18 mouse cellular contexts compared by ENCODE assay signal in the genomic region with DNA sequence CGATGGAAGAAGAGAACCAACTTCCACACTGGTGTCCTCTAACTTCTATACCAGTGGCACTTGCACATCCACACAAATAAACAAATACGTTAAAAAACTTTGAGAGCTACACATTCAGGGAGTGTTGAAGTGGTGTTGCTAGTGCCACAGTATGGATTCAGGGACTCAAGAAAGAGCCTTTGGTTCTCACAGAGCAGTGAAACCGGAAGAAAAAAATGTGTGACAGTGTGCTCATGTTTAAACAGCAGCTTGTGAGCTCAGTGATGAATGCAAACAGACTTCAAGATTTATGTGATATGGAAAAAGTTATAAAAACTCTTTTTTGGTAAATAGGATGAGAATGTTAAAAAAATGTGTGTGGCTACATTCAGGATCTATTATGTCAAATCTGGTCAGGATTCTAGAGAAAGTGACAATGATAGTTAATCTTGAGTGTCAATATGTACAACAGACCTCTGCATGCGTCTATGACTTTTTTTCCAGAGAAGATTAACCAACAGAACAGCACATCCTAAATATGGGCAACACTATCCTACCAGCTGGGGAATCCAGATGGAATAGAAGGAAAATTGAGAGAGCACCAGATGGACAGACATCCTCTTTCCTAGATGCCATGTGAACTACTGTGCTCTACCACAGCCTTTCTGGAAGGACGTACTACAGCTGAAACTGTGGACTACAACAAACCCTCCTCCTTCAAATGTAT. TPM values are rescaled to one million over a fixed set of nuclear protein-coding genes. Genes with fewer than 3 reads are reported as not detected.
DNase-seq lines count a peak whose midpoint lies in the region; ATAC-seq and TF ChIP-seq lines count a peak whose summit lies in the region.
"Had no signal": no experiment of that assay in that cellular context is flagged by ENCODE, and none has a peak within 500 bp of the region (broad histone marks: within the 10 kb centered on the region; RNA-seq: fewer than 3 reads in every experiment).

No protein-coding gene starts in this region.

- peak; percentile 7 to 39 for DNase-seq in left cerebral cortex, adult 9 months (ENCODE audit: low spot score in 2 of 2)
- DNase-seq in left cerebral cortex, adult 2 months (ENCODE audit: extremely low spot score in 1 of 2, low spot score in 2 of 2): no peak
- DNase-seq in layer of hippocampus, adult 9-10 months (ENCODE audit: low spot score): peak; percentile 64
- no peak for DNase-seq in spleen, adult 18-20 months
- DNase-seq in thymus, postnatal 10 days (ENCODE audit: low spot score in 2 of 2): no peak
- DNase-seq: cerebellum, adult 11-12 months; gastrocnemius, postnatal 14 days; liver, postnatal 0 days had no signal

- H3K27ac ChIP-seq in left cerebral cortex, adult 2 months: no peak overlapping the region
- H3K27ac ChIP-seq in embryonic facial prominence, embryonic 13.5 days: peak overlapping the region; percentile 56; the same call in 1 of the 2 replicates
- H3K27ac ChIP-seq: intestine, embryonic 15.5 days; macrophage; midbrain, embryonic 15.5 days; neural tube, embryonic 13.5 days had no signal

- no peak for ATAC-seq in embryonic facial prominence, embryonic 13.5 days (ENCODE audit: insufficient number of reproducible peaks, insufficient read depth, low FRiP score, low TSS enrichment, low read depth)
- ATAC-seq: forebrain, embryonic 14.5 days; liver, postnatal 0 days; midbrain, embryonic 15.5 days had no signal

- no peaks in the 10 kb centered on the region for H3K36me3 ChIP-seq in embryonic facial prominence, embryonic 13.5 days
- no peaks in the 10 kb centered on the region for H3K36me3 ChIP-seq in myocyte (ENCODE audit: control insufficient read depth, insufficient read depth)
- H3K36me3 ChIP-seq: intestine, embryonic 15.5 days; midbrain, embryonic 15.5 days; neural tube, embryonic 13.5 days had no signal

- H3K4me1 ChIP-seq in embryonic facial prominence, embryonic 13.5 days: peaks cover 32% of the 10 kb centered on the region
- H3K4me1 ChIP-seq: intestine, embryonic 15.5 days; midbrain, embryonic 15.5 days; neural tube, embryonic 13.5 days had no signal

- H3K79me2 ChIP-seq in myocyte (ENCODE audit: control insufficient read depth, insufficient read depth): no peaks in the 10 kb centered on the region

- no peaks in the 10 kb centered on the region for H3K27me3 ChIP-seq in embryonic facial prominence, embryonic 13.5 days
- H3K27me3 ChIP-seq in myocyte (ENCODE audit: control insufficient read depth, insufficient read depth, insufficient read length): no peaks in the 10 kb centered on the region
- H3K27me3 ChIP-seq: CH12.LX; intestine, embryonic 15.5 days; midbrain, embryonic 15.5 days; neural tube, embryonic 13.5 days had no signal

- intact Hi-C loops in left cerebral cortex, adult 2 months (cut with DNase I): no loop called here

- TF ChIP-seq POLR2A in myocyte (IDR thresholded peaks at IDR 0.05; ENCODE audit: insufficient read length, low read depth): no peak

- no peak overlapping the region for H3K4me3 ChIP-seq in left cerebral cortex, adult 2 months
- no peak overlapping the region for H3K4me3 ChIP-seq in embryonic facial prominence, embryonic 13.5 days
- no peak overlapping the region for H3K4me3 ChIP-seq in myocyte
- H3K4me3 ChIP-seq: intestine, embryonic 15.5 days; midbrain, embryonic 15.5 days; neural tube, embryonic 13.5 days had no signal

- no peak for TF ChIP-seq CTCF in left cerebral cortex, adult 2 months (IDR thresholded peaks at IDR 0.05)

- H3K4me2 ChIP-seq in embryonic facial prominence, embryonic 13.5 days: peak overlapping the region; percentile 5; the same call in 1 of the 2 replicates
- H3K4me2 ChIP-seq in myocyte (ENCODE audit: low read depth): peak overlapping the region; percentile 53
- H3K4me2 ChIP-seq: intestine, embryonic 15.5 days; midbrain, embryonic 15.5 days; neural tube, embryonic 13.5 days had no signal

- no peak overlapping the region for H3K9ac ChIP-seq in embryonic facial prominence, embryonic 13.5 days
- H3K9ac ChIP-seq: intestine, embryonic 15.5 days; liver, postnatal 0 days; midbrain, embryonic 15.5 days; neural tube, embryonic 13.5 days had no signal

- WGBS in embryonic facial prominence, embryonic 13.5 days: 45% methylated on average over 5 of the region's 5 CpGs

- no peak overlapping the region for H3ac ChIP-seq in myocyte (ENCODE audit: control insufficient read depth, insufficient read length)

- H3K9me3 ChIP-seq in embryonic facial prominence, embryonic 13.5 days: no peaks in the 10 kb centered on the region
- H3K9me3 ChIP-seq: intestine, embryonic 15.5 days; midbrain, embryonic 15.5 days; neural tube, embryonic 13.5 days had no signal

TF ChIP-seq in myocyte, 11 proteins besides CTCF, POLR2A, EP300 and RAD21:
- no peak for TF ChIP-seq MYOD1 (IDR thresholded peaks at IDR 0.05; ENCODE audit: control insufficient read depth in 1 of 3, insufficient read length in 2 of 3, low read depth in 2 of 3)
- no peak for TF ChIP-seq USF1 (IDR thresholded peaks at IDR 0.05; ENCODE audit: low read depth)
- no peak for TF ChIP-seq MAX (IDR thresholded peaks at IDR 0.05; ENCODE audit: low read depth)
- TF ChIP-seq E2F4 (IDR thresholded peaks at IDR 0.05; ENCODE audit: insufficient read depth): no peak
- no peak for TF ChIP-seq TCF12 (IDR thresholded peaks at IDR 0.05; ENCODE audit: insufficient read depth, poor library complexity, severe bottlenecking)
- no peak for TF ChIP-seq REST (IDR thresholded peaks at IDR 0.05; ENCODE audit: insufficient read depth, insufficient read length)

RNA-seq across cellular contexts. Expression of a gene that starts 56.6 kb away (rescaled TPM):
- total RNA-seq in left cerebral cortex, adult 2 months (2021): under 1 TPM in 1 of 2 experiments, not detected in 1; 0.16 TPM
- 0.07 and 0.11 TPM in 2 replicates for polyA plus RNA-seq in embryonic facial prominence, embryonic 13.5 days (2015; fragmentation: Nextera tagmentation; extraction: Ambion mirVana)
- 0.05 TPM for polyA plus RNA-seq in myocyte (2012; fragmentation: generic; extraction: Trizol)
- total RNA-seq: gastrocnemius, postnatal 14 days; left cerebral cortex, adult 18-20 months had no signal
- polyA plus RNA-seq: heart, embryonic 14.5 days; liver, postnatal 0 days; macrophage had no signal

Comparison
In these comparisons a context has a peak if more than half of its experiments do, and no peak if none do; other contexts are left out.
1. DNase-seq: peak in left cerebral cortex, adult 9 months (2 of 2) and layer of hippocampus, adult 9-10 months (single experiment); none in left cerebral cortex, adult 2 months (0 of 2), spleen, adult 18-20 months (0 of 2) and thymus, postnatal 10 days (0 of 2).